Mouse (Mus musculus): ENCODE data around the gene Hoxd11.

The Hoxd11 gene

GRCm38 (mm10) chr2:74697567-74698121 lies 18.3 kb downstream of the Hoxd11 start, which contains the start of gene Hoxd9:
Gene Hoxd9, plus strand, starts transcription at chr2:74697727.
- peak; percentile 84 for DNase-seq

DNA sequence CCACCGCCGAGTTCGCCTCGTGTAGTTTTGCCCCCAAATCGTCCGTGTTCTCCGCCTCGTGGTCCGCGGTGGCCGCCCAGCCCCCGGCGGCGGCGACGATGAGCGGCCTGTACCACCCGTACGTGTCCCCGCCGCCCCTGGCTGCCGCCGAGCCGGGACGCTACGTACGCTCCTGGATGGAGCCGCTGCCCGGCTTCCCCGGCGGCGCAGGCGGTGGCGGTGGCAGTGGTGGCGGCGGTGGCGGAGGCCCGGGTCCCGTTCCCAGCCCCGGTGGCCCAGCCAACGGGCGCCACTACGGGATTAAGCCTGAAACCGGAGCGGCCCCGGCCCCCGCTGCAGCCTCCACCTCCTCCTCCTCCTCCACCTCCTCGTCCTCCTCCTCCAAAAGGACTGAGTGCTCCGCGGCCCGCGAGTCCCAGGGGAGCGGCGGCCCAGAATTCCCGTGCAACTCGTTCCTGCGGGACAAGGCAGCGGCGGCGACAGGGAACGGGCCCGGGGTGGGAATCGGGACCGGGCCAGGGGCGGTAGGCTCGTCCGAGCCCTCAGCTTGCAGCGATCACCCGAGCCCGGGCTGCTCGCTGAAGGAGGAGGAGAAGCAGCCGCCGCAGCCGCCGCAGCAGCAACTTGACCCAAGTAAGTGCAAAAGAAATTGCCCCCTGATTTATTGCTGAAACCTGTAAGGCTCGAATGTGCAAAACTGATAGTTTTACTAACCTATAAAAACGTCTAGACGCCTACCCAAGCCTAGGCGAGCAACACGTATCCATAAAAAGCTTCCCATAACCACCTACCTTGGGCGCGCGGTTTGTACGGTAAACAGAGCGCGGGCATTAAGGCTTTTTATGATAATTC lies 19.1 kb downstream of the Hoxd11 start:
- no peak for DNase-seq

GRCm38 (mm10) chr2:74699053-74699430 lies 19.7 kb downstream of the Hoxd11 start:
- no peak for DNase-seq

DNA sequence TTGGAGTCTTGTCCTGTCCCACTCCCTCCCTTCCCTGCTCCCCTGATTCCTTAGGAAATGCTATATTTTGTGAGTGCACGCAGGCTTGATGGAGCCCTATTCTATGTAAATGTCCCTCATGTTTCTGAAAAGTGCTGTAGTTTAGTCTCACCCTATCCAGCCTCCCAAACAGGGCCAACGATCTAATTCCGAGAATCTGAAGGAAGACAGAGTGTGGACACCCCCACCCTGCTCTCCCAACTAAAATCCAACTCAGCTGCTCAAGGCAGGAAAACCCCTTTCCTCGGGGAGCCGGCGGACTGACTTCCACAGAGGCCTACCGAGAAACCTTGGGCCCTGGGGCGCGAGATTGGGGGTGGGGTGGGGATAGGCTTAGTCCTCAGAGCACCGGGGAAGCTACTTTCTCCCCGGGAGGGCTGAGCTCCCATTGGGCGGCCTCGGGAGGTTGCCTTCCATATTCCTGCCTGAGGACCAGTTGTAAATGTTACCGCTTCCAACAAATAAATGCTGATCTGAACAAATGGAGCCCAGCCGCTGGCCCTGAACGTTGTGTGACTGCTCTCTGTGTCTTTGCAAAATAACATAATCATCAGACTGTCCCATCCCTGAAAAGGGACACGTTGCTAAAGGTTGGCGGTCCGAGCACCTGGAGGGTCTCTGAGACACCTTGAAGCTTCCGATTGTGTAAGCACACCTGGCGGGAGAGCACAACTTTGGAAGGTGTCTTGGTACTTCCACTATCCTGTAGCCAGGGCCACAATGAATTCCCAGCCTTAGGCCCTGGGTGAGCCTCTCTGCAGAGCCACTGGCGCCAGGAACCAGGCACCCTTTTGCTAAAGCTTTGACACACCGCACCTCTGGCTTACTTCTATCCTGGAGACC lies 20.5 kb downstream of the Hoxd11 start:
- DNase-seq: no peak

DNA sequence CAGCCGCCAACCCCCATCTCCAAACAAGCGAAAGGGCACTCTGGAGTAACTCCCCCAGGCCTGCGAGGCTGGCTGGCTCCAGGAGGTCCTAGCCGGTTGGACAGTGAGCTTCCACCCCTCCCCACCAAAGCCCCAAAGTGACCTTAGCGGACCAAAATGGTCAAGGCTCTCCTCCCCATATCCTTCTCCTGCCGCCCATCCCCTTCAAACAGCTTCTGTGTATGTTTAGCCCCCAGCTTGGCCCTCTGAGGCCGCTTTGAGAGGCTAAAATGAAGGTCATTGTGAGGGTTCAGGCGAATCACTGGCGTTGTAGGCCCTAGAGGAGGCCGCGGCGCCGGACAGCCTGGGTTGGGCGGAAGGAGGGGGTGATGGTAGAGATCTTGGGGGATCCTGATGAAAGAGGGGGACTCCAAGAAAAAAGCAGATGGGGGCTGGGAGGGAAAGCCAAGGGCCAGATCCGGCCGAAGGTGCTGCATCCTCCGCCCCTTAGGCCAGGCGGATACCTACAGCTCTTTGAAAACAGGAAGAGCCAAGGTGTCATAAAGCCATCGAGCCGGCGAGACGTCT lies 21.3 kb downstream of the Hoxd11 start:
- peak; percentile 65 for DNase-seq

- DNase-seq: peak; percentile 88
These were observed 22.8 kb downstream of the Hoxd11 start for GRCm38 (mm10) chr2:74701949-74702819.

DNA sequence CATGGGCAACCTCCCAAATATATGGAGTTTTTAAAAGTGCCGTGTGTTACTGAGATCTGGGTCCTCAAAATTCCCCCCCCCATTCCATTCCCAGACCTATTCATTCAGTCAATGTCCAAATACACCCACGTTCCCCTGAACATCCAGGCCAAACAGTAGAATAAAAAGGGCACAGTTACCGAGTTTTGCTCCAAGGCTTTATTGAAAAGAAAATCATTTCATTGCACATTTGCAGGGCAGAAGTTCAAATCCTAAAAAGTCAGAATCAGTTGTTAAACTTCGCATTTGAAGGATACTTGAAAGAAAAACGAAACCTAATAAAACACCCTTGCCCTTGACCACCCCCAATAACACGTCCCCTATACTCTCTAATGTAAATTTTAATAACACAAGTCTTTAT lies 23.5 kb downstream of the Hoxd11 start:
- no peak for DNase-seq

DNA sequence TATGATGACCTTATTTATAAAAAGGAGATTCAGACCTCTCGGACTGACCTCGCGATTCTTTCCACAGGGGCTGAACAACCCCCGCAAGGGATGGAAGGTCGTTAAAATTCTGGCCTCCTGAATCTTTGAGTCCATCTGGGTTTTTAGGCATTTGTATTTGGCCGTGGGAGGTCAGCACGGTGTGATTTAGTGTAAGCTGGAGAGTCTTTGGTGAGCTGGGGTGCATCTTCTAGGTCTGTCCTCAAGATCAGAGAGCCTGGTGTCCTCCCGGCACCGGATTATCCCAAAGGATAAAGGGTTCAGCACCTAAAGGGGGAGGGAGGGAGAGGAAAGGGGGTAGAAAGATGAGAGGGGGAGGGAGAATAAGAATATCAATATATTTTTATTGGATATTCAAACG lies 24.0 kb downstream of the Hoxd11 start:
- no peak for DNase-seq

DNA sequence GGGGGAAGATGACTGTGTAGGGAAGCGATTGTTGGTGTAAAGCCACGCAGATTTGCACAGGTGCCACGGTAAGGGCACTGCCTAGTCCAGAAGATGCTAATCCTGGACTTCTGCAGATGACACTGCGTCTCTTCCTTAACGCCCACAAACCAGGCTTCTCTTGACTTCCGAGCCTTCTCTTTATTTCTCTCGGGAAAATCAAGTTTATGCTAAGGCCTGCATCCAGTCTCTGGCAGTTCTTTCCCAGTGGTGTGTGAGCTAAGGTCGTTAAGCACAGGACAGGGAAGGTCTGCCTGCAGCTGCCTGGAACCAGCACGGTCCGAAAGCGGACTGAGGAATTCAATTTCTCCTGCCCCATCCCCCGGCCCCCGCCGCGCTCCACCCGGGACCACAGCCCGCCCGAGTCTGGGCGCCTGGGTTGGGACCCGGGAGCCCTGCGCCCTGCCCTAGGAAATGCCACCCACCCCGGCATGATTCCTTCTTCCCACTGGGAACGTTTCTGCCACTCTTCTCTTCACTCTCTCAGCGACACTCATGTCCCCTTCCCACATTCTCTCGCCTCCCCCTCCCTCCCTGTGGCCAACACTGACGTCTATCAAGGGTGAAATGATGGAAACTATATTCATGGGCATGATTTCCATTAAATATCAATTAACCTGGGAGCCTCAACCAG lies 24.5 kb downstream of the Hoxd11 start:
- DNase-seq: peak; percentile 77

DNA sequence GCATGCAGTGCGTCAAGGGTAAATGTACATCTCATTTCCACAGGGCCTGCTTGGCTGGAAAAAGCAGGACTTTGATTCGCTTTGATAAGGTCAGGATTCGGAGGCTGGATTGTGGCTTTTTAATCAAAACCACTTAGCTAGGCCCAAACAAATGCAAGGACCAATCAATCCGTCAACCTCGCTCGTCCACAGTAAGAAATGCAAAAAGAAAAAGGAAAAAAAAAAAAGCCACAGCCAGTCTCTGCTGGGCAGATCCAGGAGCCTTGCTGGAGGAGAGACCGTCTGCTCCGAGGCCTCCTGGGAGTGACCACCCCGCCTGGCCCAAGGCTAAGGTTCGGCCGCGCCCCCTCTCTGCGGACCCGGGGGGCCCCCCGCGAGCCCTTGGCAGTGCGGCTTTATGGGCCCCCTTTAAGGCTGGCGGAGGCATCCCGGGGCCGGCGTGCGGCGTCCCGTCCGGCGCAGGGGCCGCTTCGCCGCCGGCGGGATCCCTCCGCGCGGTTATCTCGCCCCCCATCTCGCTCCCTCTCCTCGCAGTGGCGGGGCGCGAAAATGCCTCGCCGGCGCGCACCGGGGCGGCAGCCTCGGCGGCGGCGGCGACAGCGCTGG lies 25.1 kb downstream of the Hoxd11 start, which contains the start of gene Hoxd8:
TSS of gene Hoxd8 (plus strand) at position 223 of the 606 bp plus-strand sequence.
- DNase-seq: peak; percentile 82

- no peak for DNase-seq
These were observed 25.7 kb downstream of the Hoxd11 start for GRCm38 (mm10) chr2:74704999-74705466.

DNA sequence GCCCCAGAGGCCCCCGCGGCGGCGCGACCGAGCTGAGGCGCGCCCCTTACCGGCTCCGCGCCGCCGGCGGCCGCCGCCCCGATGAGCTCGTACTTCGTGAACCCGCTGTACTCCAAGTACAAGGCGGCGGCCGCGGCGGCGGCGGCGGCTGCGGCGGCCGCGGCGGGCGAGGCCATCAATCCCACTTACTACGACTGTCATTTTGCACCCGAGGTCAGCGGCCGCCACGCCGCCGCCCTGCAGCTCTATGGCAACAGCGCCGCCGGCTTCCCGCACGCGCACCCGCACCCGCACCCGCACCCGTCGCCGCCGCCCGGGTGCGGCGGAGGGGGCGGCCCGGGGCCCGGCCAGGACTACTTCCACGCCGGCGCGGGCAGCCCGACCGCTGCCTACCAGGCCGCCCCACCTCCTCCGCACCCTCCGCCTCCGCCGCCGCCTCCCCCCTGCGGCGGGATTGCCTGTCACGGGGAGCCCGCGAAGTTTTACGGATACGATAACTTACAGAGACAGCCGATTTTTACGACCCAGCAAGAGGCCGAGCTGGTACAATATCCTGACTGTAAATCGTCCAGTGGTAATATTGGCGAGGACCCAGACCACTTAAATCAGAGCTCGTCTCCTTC lies 26.2 kb downstream of the Hoxd11 start:
- DNase-seq: peak; percentile 64

DNA sequence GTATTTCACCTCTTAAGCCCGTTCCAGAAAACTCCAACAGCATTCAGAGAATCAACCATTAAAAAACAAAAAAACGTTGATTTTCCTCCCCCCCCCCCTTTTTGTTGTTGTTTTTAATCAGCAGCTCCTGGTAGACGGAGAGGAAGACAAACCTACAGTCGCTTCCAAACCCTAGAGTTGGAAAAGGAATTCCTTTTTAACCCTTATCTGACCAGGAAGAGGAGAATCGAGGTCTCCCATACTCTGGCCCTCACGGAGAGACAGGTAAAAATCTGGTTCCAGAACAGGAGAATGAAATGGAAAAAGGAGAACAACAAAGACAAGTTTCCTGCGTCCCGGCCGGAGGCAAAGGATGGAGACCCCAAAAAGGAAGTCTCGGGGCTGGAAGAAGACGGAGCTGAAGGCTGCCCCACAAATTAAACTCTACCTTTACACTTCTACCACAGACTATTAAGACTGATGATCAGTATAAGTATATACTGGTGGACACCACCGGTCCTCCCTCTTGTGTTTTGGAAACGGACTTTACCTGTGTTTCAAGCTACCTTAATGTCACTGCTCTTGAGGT lies 27.1 kb downstream of the Hoxd11 start:
- DNase-seq: no peak

DNA sequence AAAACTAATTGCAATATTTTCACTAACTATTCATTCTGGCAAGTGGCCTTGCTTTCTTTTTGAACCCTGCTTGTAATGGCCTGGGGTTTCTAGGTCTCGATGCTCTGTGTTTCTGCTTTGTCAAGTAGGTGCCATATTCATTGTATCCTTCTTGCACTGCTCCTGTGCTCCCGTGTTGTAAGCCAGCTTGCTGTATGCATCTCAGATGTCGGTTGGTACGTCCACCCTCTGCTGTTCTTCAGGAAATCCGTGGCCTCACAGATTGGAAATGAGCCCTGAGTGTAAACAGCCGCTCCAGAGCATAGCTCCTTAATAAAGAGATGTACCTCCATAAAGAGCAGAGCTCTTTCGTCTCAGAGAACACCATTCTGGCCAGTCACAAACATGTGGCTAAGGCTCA lies 28.2 kb downstream of the Hoxd11 start:
- DNase-seq: no peak

DNA sequence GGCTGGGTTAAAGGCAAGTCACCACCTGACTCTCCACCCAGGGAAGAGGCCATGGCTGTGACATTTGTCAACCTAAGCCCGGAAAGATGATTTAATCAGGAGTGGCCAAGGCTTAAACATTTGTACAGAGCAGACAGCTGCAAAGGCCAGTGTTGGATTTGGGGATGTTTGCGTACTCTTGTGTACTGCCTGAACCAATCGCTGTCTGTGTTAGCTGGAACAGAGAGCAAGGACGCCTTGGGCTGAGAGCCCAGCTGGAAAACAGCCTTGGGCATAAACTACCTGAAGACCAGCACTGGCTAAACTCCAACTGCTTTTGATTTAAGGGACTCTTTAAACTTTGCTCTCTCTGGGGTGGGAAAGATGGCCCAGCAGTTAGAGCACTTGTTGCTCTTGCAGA lies 29.3 kb downstream of the Hoxd11 start:
- peak; percentile 65 for DNase-seq

DNA sequence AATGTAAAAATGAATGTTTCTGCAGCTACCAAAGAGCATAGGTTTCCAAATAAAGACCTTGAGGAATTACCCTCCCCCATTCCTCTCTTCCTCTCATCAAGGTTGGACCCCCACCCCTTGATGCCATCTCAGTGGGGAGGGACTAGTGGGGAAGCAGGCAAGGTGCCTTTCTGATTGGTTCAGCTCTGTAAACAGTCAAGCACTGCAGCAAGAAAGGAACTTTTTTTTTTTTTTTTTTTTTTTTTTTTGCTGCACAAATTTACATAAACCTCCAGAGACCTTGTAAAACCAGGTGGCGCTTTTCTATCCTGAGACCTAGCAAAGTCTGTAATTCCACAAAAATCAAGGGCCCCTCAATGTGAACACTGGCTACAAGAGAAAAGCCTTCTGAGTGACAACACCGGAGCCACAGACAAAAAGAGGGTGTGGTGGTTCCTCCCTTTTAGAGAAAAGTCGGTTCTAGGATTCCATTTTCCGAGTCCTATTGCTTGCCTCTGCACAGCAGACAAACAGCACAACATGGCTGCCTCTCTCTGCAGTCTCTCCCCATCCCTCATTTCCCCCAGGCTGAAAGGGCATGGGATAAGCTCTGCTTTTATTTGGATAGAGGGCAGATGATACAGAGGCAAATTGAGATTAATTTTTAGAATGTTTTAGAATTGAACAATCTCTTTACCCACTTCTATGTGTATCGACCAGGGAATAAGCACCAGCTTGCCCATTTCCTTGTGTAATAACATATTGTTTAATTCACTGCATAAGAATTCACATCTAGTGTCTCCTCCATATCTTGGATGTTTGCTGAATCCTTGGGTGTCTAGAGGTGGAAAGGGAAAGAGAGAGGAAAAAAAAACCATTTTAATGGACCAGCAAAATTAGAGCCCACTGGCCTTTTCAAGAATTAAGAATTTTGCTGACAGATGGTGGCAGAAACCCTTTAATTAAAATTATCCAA lies 30.4 kb downstream of the Hoxd11 start:
- no peak for DNase-seq

DNA sequence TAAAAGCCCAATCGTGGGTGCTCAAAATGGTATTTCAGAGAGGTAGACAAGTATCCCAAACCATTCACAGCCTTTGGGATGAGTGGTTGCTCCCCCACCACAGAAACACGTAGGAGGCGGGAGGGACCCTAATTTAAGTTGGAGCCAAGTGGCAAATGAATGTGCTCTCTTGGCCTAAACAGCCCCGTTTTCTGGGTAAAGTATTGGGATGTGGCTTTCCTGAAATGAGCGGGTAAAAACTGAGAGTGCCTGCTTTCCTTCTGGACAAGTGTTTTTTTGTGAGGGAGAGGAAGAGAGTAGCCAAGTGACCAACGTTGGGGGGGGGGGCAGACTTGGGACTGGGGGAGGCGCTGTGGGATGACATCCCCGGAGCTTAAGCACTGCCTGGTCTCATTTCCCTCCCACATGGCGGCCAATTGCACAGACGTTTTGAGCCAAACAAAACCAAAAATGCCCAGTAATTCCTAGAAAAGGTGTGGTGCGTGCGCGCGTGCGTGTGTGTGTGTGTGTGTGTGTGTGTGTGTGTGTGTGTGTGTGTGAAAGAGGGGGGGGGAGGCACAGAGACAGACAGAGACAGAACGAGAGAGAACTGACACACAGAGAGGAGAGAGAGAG lies 31.7 kb downstream of the Hoxd11 start:
- DNase-seq: no peak

Data from kidney, adult 9 months (tissue).